Mouse (Mus musculus): Measurements from ENCODE around the gene Hoxc5. TPM values are rescaled to one million over a fixed set of nuclear protein-coding genes. Genes with fewer than 3 reads are reported as not detected.

Gene Hoxc5
- polyA plus RNA-seq, 1 experiment: 0.53 TPM

DNA sequence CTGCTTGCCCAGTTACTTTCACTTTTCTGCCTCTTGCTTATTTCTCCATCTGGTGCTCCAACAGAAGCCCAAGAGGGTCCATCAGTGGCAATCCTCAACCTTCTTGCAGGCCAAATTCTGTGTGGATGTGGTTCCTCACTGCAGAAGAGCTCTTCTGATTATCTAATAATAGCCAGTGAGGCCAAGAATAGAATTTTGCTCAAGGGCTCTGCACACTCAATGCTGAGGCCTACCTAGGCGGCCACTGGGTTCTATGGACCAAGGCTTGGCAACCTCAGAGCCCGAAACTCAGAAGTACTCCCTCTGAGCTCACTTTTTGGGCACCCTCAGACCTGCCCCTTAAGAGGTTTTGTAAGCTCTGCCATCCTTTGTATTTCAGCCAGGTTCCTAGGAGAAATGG is 34.1 kb downstream of the Hoxc5 start:
- TF ChIP-seq POLR2A (IDR thresholded peaks at IDR 0.05; ENCODE audit: control insufficient read depth, low read depth, low read length) (no peak), CTCF (IDR thresholded peaks at IDR 0.05; ENCODE audit: control insufficient read depth, insufficient read depth, insufficient replicate concordance, low read depth, low read length) (no peak)
- Histone ChIP-seq H3K36me3 (ENCODE audit: control insufficient read depth, insufficient read depth, low read length) (no peaks in the 10 kb centered on the region), H3K4me1 (ENCODE audit: control insufficient read depth, insufficient read depth, low read length) (peaks cover 16% of the 10 kb centered on the region), H3K27ac (ENCODE audit: control insufficient read depth, insufficient read depth, low read depth, low read length) (peak overlapping the region; percentile 44; the same call in 1 of the 2 replicates), H3K4me3 (ENCODE audit: control insufficient read depth, low read depth, low read length) (no peak overlapping the region), H3K27me3 (ENCODE audit: control insufficient read depth, insufficient read depth, low read length) (peaks cover 10% of the 10 kb centered on the region)

DNA sequence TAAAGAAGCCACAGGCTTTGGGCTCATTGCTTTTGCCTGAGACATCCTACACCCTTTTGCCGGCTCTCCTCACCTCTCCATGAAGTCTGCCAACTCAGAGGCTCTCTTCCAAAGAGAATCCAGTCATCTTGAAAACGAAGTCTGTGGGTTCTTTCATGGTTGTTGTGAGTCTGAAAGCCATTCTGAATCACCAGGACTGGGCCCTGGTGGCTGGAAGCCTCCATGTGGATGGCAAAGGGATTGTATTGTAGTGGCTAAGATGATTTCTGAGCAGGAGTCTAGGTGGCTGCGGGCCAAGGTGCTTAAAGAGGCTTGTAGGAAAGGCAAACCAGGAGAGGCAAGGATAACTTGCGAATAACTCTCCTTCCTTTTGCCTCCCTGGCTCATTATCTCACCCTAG is 34.9 kb downstream of the Hoxc5 start:
- no peaks in the 10 kb centered on the region for H3K36me3 ChIP-seq (ENCODE audit: control insufficient read depth, insufficient read depth, low read length)
- TF ChIP-seq CTCF (IDR thresholded peaks at IDR 0.05; ENCODE audit: control insufficient read depth, insufficient read depth, insufficient replicate concordance, low read depth, low read length): no peak
- no peak for TF ChIP-seq POLR2A (IDR thresholded peaks at IDR 0.05; ENCODE audit: control insufficient read depth, low read depth, low read length)
- H3K4me1 ChIP-seq (ENCODE audit: control insufficient read depth, insufficient read depth, low read length): peaks cover 16% of the 10 kb centered on the region
- H3K27ac ChIP-seq (ENCODE audit: control insufficient read depth, insufficient read depth, low read depth, low read length): peak overlapping the region; percentile 37
- H3K27me3 ChIP-seq (ENCODE audit: control insufficient read depth, insufficient read depth, low read length): peaks cover 6% of the 10 kb centered on the region
- H3K4me3 ChIP-seq (ENCODE audit: control insufficient read depth, low read depth, low read length): no peak overlapping the region

DNA sequence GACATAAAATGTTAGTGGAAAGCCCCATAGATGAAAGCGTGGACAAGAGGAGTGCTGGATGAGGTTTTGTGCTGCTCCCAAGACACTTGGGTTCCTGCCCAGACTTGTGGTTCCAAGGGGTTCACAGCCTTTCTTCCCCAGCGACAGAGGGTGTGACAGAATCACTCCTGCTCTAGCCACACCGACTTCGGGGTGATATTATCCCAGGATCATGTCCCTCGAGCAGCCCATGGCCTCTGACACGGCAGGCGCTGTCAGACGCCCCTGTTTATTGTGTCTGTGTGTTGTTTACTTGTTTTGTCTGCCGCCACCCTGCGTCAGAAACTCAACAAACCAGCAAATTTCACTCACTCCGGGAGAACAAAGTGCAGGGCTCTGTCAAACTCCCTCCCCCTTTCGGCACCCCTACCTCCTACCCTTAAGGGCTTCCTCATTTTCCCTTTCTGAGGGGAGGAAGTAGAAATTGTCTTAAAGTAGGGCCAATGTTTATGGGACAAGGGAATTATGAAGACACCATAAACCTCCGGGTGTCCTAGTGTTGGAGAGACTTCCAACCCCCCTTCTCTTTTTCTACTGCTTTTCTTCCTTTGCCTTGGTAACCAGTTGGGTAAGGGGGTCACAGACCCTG is 35.7 kb downstream of the Hoxc5 start:
- H3K27ac ChIP-seq (ENCODE audit: control insufficient read depth, insufficient read depth, low read depth, low read length): no peak overlapping the region
- no peak overlapping the region for H3K4me3 ChIP-seq (ENCODE audit: control insufficient read depth, low read depth, low read length)
- H3K4me1 ChIP-seq (ENCODE audit: control insufficient read depth, insufficient read depth, low read length): peaks cover 16% of the 10 kb centered on the region
- TF ChIP-seq CTCF (IDR thresholded peaks at IDR 0.05; ENCODE audit: control insufficient read depth, insufficient read depth, insufficient replicate concordance, low read depth, low read length): no peak
- no peak for TF ChIP-seq POLR2A (IDR thresholded peaks at IDR 0.05; ENCODE audit: control insufficient read depth, low read depth, low read length)
- no peaks in the 10 kb centered on the region for H3K36me3 ChIP-seq (ENCODE audit: control insufficient read depth, insufficient read depth, low read length)
- H3K27me3 ChIP-seq (ENCODE audit: control insufficient read depth, insufficient read depth, low read length): peaks cover 6% of the 10 kb centered on the region

DNA sequence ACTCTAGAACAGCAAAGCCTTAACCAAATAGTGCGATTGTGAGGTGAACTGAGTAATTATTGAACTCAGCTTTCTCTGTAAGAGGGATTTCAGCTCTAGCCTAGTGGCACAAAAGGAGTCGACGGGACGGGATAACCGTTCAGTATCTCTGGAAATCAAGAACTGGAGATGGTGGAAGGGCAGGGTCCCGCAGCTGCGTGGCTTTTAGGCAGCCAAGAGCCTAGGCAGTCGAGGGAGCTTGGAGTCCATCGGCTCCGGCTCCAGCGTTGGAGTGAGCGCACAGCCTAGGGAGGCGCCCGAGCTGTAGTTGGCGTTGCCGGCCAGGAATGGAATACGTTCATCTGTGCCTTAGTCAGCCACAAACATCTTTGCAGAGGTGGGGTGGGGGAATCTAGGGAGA is 38.1 kb downstream of the Hoxc5 start:
- H3K4me1 ChIP-seq (ENCODE audit: control insufficient read depth, insufficient read depth, low read length): peaks cover 13% of the 10 kb centered on the region
- no peaks in the 10 kb centered on the region for H3K36me3 ChIP-seq (ENCODE audit: control insufficient read depth, insufficient read depth, low read length)
- no peak overlapping the region for H3K4me3 ChIP-seq (ENCODE audit: control insufficient read depth, low read depth, low read length)
- no peak for TF ChIP-seq CTCF (IDR thresholded peaks at IDR 0.05; ENCODE audit: control insufficient read depth, insufficient read depth, insufficient replicate concordance, low read depth, low read length)
- TF ChIP-seq POLR2A (IDR thresholded peaks at IDR 0.05; ENCODE audit: control insufficient read depth, low read depth, low read length): no peak
- peak overlapping the region; percentile 75 for H3K27ac ChIP-seq (ENCODE audit: control insufficient read depth, insufficient read depth, low read depth, low read length)
- peaks cover 2% of the 10 kb centered on the region; the same call in 1 of the 2 replicates for H3K27me3 ChIP-seq (ENCODE audit: control insufficient read depth, insufficient read depth, low read length)

DNA sequence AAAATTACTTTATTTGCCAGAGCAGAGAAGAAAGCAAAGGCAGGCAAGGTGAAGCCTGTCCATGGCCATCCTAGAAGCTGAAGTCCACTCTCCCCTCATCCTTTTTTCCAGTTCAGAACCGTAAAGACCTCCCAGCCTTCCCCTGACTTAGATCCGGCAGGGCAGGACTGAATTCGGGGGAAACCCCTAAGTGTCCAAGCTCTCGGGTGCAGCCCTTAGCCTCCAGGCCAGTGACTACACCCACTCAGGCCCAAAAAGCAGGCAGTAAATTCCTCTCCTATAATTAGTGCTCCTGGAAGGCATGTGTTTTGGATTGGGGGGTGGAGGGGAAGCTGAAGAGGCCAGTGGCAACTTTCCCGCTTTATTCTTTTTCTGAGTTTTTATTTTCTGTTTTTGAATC is 38.6 kb downstream of the Hoxc5 start:
- Histone ChIP-seq H3K4me1 (ENCODE audit: control insufficient read depth, insufficient read depth, low read length) (peaks cover 15% of the 10 kb centered on the region), H3K4me3 (ENCODE audit: control insufficient read depth, low read depth, low read length) (no peak overlapping the region)

DNA sequence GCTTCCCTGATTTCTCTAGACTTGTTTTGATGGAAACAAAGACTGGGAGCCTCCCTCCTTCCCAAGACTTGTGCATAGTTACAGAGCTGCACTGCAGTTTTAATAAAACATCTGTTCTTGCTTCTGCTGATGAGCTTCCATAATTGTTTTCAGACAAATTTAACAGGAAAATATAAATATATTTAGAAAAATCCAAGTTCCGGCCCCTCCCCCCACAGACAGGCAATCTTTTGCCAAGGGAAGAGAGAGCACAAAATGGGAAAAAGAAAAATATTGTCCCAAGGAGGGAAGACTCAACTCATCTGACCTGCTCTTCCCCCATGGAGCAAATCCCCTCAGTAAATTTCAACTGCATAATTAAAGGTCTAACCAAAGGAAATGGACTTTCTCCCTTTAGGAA is 39.1 kb downstream of the Hoxc5 start:
- Histone ChIP-seq H3K36me3 (ENCODE audit: control insufficient read depth, insufficient read depth, low read length) (no peaks in the 10 kb centered on the region), H3K27ac (ENCODE audit: control insufficient read depth, insufficient read depth, low read depth, low read length) (no peak overlapping the region), H3K27me3 (ENCODE audit: control insufficient read depth, insufficient read depth, low read length) (peaks cover 7% of the 10 kb centered on the region), H3K4me3 (ENCODE audit: control insufficient read depth, low read depth, low read length) (no peak overlapping the region), H3K4me1 (ENCODE audit: control insufficient read depth, insufficient read depth, low read length) (peaks cover 18% of the 10 kb centered on the region)
- TF ChIP-seq CTCF (IDR thresholded peaks at IDR 0.05; ENCODE audit: control insufficient read depth, insufficient read depth, insufficient replicate concordance, low read depth, low read length) (no peak), POLR2A (IDR thresholded peaks at IDR 0.05; ENCODE audit: control insufficient read depth, low read depth, low read length) (no peak)

More for the DNA sequence above, 38.6 kb downstream of the Hoxc5 start:
- no peak for TF ChIP-seq CTCF (IDR thresholded peaks at IDR 0.05; ENCODE audit: control insufficient read depth, insufficient read depth, insufficient replicate concordance, low read depth, low read length)
- TF ChIP-seq POLR2A (IDR thresholded peaks at IDR 0.05; ENCODE audit: control insufficient read depth, low read depth, low read length): no peak
- H3K27ac ChIP-seq (ENCODE audit: control insufficient read depth, insufficient read depth, low read depth, low read length): peak overlapping the region; percentile 75
- peaks cover 4% of the 10 kb centered on the region; the same call in 1 of the 2 replicates for H3K27me3 ChIP-seq (ENCODE audit: control insufficient read depth, insufficient read depth, low read length)
- H3K36me3 ChIP-seq (ENCODE audit: control insufficient read depth, insufficient read depth, low read length): no peaks in the 10 kb centered on the region

DNA sequence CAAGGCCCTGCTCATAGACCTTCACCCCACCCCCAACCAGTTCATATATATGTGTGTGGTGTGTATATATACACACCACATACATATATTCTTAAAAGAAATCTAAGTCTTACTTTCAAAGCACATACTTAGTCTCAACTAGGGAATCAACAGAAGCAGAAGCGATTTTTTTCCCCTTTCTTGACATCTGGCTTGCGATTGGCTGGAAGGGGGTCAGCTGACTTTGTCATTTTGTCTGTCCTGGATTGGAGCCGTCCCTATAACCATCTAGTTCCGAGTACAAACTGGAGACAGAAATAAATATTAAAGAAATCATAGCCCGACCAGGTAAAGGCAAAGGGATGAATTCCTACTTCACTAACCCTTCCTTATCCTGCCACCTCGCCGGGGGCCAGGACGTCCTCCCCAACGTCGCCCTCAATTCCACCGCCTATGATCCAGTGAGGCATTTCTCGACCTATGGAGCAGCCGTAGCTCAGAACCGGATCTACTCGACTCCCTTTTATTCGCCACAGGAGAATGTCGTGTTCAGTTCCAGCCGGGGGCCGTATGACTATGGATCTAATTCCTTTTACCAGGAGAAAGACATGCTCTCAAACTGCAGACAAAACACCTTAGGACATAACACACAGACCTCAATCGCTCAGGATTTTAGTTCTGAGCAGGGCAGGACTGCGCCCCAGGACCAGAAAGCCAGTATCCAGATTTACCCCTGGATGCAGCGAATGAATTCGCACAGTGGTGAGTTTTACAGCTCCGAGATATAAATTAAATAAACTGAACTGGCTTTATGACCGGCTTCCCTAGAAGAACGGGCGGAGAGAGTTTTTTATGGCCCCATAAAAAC is 42.2 kb downstream of the Hoxc5 start:
- peaks cover 27% of the 10 kb centered on the region for H3K4me1 ChIP-seq (ENCODE audit: control insufficient read depth, insufficient read depth, low read length)
- no peak overlapping the region for H3K27ac ChIP-seq (ENCODE audit: control insufficient read depth, insufficient read depth, low read depth, low read length)
- H3K4me3 ChIP-seq (ENCODE audit: control insufficient read depth, low read depth, low read length): peak overlapping the region; percentile 53
- no peak for TF ChIP-seq POLR2A (IDR thresholded peaks at IDR 0.05; ENCODE audit: control insufficient read depth, low read depth, low read length)
- no peak for TF ChIP-seq CTCF (IDR thresholded peaks at IDR 0.05; ENCODE audit: control insufficient read depth, insufficient read depth, insufficient replicate concordance, low read depth, low read length)
- H3K36me3 ChIP-seq (ENCODE audit: control insufficient read depth, insufficient read depth, low read length): no peaks in the 10 kb centered on the region
- H3K27me3 ChIP-seq (ENCODE audit: control insufficient read depth, insufficient read depth, low read length): peaks cover 13% of the 10 kb centered on the region

Data from testis, adult 2 months (tissue).